Mouse (Mus musculus): ENCODE data around the gene Gpr179.

Gpr179 gene

GRCm38 (mm10) chr11:97355247-97355646, 3.4 kb upstream of the Gpr179 start:
- no peak for DNase-seq (ENCODE audit: low spot score)

- no peak for DNase-seq (ENCODE audit: low spot score)
These were observed 2.8 kb upstream of the Gpr179 start for GRCm38 (mm10) chr11:97354646-97355045.

GRCm38 (mm10) chr11:97352935-97353597, 1.2 kb upstream of the Gpr179 start:
- DNase-seq (ENCODE audit: low spot score), result no peak

GRCm38 (mm10) chr11:97350035-97350434, 1.8 kb downstream of the Gpr179 start:
- peak; percentile 79 for DNase-seq (ENCODE audit: low spot score)

- DNase-seq (ENCODE audit: low spot score), result no peak
These were observed 4.6 kb downstream of the Gpr179 start for GRCm38 (mm10) chr11:97347291-97347690.

GRCm38 (mm10) chr11:97346383-97346782, 5.5 kb downstream of the Gpr179 start:
- DNase-seq (ENCODE audit: low spot score), result no peak

- no peak for DNase-seq (ENCODE audit: low spot score)
These were observed 6.4 kb downstream of the Gpr179 start for GRCm38 (mm10) chr11:97345446-97345845.

GRCm38 (mm10) chr11:97343619-97344018, 8.3 kb downstream of the Gpr179 start:
- peak; percentile 52 for DNase-seq (ENCODE audit: low spot score)

GRCm38 (mm10) chr11:97343175-97343574, 8.7 kb downstream of the Gpr179 start:
- no peak for DNase-seq (ENCODE audit: low spot score)

- DNase-seq (ENCODE audit: low spot score), result peak; percentile 82
These were observed 12.9 kb downstream of the Gpr179 start for GRCm38 (mm10) chr11:97338977-97339315.

GRCm38 (mm10) chr11:97338302-97338976, 13.4 kb downstream of the Gpr179 start:
- peak; percentile 34 for DNase-seq (ENCODE audit: low spot score)

- DNase-seq (ENCODE audit: low spot score), result no peak
These were observed 14.5 kb downstream of the Gpr179 start for GRCm38 (mm10) chr11:97337363-97337762.

GRCm38 (mm10) chr11:97336751-97337345, 15.0 kb downstream of the Gpr179 start:
- no peak for DNase-seq (ENCODE audit: low spot score)

GRCm38 (mm10) chr11:97336238-97336637, 15.6 kb downstream of the Gpr179 start:
- no peak for DNase-seq (ENCODE audit: low spot score)

- DNase-seq (ENCODE audit: low spot score), result peak; percentile 1
These were observed 17.5 kb downstream of the Gpr179 start for GRCm38 (mm10) chr11:97334400-97334799.

GRCm38 (mm10) chr11:97333896-97334295, 18.0 kb downstream of the Gpr179 start:
- no peak for DNase-seq (ENCODE audit: low spot score)

- DNase-seq (ENCODE audit: low spot score), result peak; percentile 4
These were observed 18.8 kb downstream of the Gpr179 start for GRCm38 (mm10) chr11:97333044-97333443.

GRCm38 (mm10) chr11:97331231-97332190, 20.4 kb downstream of the Gpr179 start:
- peak; percentile 3 for DNase-seq (ENCODE audit: low spot score)

- DNase-seq (ENCODE audit: low spot score), result no peak
These were observed 21.6 kb downstream of the Gpr179 start for GRCm38 (mm10) chr11:97330315-97330714.

GRCm38 (mm10) chr11:97328148-97328547, 23.7 kb downstream of the Gpr179 start:
- DNase-seq (ENCODE audit: low spot score), result peak; percentile 56

- no peak for DNase-seq (ENCODE audit: low spot score)
These were observed 26.7 kb downstream of the Gpr179 start for GRCm38 (mm10) chr11:97325224-97325623.
